Mouse (Mus musculus) v-Abl transformed pro-B cells (cell line): Measurements from ENCODE around the gene Trpm8.

Source experiments
- in situ Hi-C, 2 experiments: fragments of 400-800 bp; cut with MboI; formaldehyde crosslinking; loops; one replicate each; pipeline ENCODE4 v1.15.1; 2025; ENCODE audit not compliant: unreplicated experiment in 2 of 2

The Trpm8 gene

DNA sequence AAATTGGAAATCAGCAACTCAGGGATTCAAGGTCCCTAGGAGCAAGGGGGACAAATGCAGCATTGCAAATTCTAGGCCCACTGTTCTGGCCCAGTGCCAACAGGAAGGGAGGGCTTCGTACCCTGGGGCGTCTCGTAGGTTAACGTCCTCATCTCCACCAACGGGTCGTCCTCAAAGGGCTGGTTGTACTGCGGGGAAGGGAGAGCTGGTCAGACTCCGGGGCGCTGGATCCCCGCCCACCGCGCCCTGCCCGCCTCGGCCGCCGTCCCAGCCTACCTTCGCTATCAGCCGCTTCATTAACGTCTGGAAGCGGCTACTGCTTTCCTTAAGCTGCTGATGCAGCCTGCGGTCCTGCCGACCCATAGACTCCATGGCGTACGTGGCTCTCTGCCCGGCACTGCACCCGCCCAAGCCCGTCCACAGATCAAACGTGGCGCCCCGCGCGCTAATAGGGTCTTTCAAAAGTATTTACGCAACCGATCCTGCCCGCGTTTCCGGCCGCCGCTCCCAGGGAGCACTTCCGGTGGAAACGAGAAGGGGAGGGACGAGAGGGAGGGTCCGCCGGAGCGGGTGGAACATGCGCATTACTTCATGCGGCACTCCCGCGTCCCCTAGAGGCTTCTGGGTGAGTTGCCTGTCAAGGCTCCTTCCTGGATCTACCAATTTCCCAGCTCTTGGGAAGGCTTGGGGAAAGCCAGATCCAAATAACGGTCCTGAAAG, at the start of gene Trpm8, which contains the start of gene Hjurp:
Trpm8 (plus strand) TSS at position 564 of the 720 bp plus-strand sequence.
Hjurp (minus strand) TSS at position 536 of the 720 bp plus-strand sequence.
- in situ Hi-C loops: loop anchor here (25.0 kb wide), 4 partner anchors 515 to 1665 kb away; partner anchors contain the start of gene Atg16l1 (in 1 of the 2)

DNA sequence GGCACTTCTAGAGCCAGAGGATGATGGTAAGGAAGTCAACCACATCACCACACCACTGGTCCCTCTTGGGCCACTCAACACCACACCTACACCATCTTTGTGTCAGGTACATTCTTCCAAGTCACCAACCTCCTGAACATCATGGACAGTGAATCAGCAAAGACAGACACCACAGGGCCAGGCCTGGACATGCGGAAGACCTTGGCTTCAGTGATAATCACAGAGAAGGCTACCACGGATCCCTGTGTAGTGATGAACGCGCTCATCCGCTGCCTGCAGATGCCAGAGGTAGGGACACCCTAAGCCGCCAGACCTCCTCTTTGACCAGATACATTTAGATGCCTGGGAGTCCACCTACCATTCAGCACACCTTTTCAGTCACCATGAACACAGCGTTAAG, 49.3 kb upstream of the Trpm8 start:
- in situ Hi-C loops: no loop called here

- in situ Hi-C loops: no loop called here
Measured at GRCm38 (mm10) chr1:88229566-88229965, 47.9 kb upstream of the Trpm8 start.

GRCm38 (mm10) chr1:88229986-88230385, 47.5 kb upstream of the Trpm8 start:
- in situ Hi-C loops: no loop called here

- in situ Hi-C loops: no loop called here
Measured at GRCm38 (mm10) chr1:88230421-88230820, 47.0 kb upstream of the Trpm8 start.

- in situ Hi-C loops: no loop called here
Measured at GRCm38 (mm10) chr1:88230981-88231802, 46.3 kb upstream of the Trpm8 start.

- in situ Hi-C loops: no loop called here
Measured at GRCm38 (mm10) chr1:88231803-88232499, 45.5 kb upstream of the Trpm8 start.

DNA sequence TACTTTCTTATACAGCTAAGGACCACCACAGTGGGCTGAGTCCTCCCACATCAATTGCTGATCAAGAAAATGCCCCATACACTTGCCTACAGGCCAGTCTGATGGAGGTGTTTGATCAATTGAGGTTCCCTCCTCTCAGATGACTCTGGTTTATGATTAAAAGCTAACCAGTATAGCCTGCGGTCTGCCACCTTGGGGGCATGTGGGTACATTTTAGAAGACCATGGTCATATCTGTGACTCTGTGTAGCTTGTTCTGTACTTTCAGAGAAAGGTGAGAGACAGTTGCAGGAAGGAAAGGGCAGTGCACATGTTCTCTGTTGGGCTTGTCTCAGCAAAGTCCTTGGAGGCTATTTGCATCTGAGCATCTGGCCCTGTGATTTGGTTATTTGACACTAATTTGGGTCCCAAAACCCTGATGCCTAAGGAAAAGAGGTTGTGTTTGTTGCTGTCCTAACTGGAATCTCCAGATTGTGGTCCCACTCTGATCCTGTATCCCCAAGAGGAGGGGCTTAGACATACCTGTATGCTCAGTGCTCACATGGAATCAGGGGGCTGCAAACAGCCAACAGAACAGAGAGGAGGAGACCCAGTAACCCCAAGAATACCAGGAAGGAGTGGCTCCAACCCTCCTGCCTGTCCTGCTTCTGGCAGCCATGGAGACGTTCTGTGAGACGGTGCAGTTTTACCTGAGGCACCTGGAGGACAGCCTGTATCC, 44.6 kb upstream of the Trpm8 start:
- in situ Hi-C loops: no loop called here

- in situ Hi-C loops: no loop called here
Measured at GRCm38 (mm10) chr1:88233421-88234247, 43.8 kb upstream of the Trpm8 start.

GRCm38 (mm10) chr1:88234248-88234610, 43.2 kb upstream of the Trpm8 start:
- in situ Hi-C loops: no loop called here

DNA sequence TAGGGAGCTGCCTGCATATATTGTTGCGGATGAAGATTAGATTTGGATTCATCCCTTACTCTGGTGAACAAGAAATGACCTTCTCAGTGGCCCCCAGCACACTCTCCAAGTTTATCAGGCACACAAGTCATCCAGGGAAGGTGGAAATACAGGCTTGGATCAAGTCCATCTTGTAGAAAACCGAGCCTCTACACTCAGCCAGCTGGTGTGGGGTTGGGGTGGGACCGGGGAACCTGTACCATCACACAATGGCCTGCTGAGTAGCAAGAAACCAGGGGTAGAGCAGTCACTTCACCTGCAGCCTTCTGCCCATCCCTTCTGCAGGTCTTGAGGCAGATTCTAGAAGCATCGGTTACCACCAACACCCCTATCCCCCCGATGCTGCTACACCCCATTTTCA, 42.8 kb upstream of the Trpm8 start:
- in situ Hi-C loops: no loop called here

DNA sequence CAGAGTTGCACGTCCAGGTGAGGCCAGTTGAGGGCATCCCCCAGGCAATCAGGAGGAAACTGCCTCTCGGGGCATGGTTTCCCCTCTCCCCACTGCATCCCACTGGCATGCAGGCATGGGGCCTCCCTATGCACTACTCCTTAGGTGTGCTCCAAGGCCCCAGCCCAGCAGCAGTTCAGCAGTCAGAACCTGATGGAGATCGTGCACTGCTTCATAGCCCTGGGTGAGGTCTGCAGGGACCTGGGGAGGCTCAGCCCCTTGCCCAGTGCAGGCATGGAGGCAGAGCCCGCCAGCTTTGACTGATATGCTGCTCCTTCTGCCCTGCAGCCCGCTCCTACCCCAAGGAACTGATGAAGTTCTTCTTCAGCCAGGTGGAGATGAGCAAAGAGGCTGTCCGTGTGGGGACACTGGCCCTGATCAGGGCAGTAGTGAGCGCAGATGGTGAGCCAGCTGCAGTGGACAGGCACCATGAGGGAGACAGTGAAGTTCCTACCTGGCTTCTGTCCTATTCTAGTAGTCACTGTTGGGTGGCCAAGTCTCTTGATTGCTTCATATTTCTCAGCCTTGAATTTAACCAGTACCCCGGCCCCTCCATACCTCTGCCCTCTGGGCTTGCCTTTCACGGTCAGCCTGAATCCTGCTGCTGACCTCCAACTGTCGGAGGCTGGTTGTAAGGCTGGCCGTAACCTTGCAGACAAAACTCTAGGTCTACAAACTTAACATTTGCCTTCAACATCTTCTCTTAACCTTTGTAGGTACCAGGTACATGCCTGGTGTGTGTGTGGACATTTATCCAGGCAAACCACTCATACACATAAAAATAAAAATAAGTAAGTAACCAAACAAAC, 42.2 kb upstream of the Trpm8 start:
- in situ Hi-C loops: no loop called here

DNA sequence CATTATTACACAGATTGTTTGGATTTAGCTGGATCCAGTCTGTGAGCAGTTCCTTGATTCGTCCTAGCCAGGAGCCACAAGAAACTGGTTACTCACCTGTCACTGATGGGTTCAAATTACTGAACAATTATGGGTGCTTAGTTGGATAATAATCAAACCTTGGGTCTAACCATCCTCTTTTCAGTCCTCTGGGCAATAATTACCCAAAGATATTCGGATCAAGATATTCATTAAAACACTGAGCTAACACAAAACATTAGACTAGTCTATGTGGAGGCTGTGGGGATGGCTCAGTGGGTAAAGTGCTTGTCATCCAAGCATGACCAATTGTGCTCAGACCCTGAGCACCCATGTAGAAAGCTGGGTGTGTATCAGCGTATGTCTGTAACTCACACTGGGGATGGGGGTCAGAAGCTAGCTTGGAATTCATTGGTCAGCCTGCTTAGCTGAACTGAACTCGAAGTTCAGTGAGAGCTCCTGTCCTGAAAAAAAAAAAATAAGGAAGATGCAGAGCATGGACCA, 41.5 kb upstream of the Trpm8 start:
- in situ Hi-C loops: no loop called here

GRCm38 (mm10) chr1:88237311-88237710, 40.1 kb upstream of the Trpm8 start:
- in situ Hi-C loops: no loop called here

GRCm38 (mm10) chr1:88238771-88239170, 38.7 kb upstream of the Trpm8 start:
- in situ Hi-C loops: no loop called here

- in situ Hi-C loops: no loop called here
Measured at GRCm38 (mm10) chr1:88240072-88240471, 37.4 kb upstream of the Trpm8 start.

DNA sequence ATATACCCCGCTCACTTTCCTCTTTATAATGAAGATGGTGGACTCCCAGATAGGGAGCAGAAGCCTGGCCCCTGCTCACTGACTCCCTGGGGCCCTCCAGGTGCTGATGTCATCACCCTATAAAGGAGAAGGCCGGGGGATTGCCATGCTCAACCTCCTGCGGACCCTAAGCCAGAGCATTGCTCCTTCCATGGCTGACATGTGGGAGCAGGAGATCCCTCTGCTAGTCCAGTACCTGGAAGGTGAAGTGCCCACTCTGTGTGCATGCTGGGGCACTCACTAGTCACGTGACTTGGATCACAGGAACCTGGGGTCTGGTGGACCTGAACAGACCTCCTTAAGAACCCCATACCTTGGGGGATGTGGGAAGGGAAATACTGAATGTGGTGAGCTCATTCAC, 36.9 kb upstream of the Trpm8 start:
- in situ Hi-C loops: no loop called here

GRCm38 (mm10) chr1:88243861-88244260, 33.6 kb upstream of the Trpm8 start:
- in situ Hi-C loops: no loop called here

- in situ Hi-C loops: no loop called here
Measured at GRCm38 (mm10) chr1:88245881-88246280, 31.6 kb upstream of the Trpm8 start.
